Mouse (Mus musculus) heart, postnatal 0 days (tissue): ENCODE measurements at regions not wholly inside any gene's neighbourhood (a gene's known extent, or its start where the extent isn't known, plus 50 kb on each side); places are given as distances from the start of the nearest gene placed in this dataset.

Experiments used
- CTCF ChIP-seq: IDR thresholded peaks from 2 replicates; pipeline ENCODE4 v1.5.1; 2016; ENCODE audit warnings: antibody characterized with exemption, control low read depth, low read depth
- EP300 ChIP-seq: IDR thresholded peaks from 2 replicates; pipeline ENCODE4 v1.6.1; 2016; ENCODE audit warnings: antibody characterized with exemption, low read depth

GRCm38 (mm10) chr10:14321503-14321902 lies 224.0 kb downstream of the Adgrg6 start:
- TF ChIP-seq CTCF (peak; percentile 75), EP300 (no peak)
